Mouse (Mus musculus): ENCODE measurements at regions not wholly inside any gene's neighbourhood (a gene's known extent, or its start where the extent isn't known, plus 50 kb on each side); places are given as distances from the start of the nearest gene placed in this dataset.

DNA sequence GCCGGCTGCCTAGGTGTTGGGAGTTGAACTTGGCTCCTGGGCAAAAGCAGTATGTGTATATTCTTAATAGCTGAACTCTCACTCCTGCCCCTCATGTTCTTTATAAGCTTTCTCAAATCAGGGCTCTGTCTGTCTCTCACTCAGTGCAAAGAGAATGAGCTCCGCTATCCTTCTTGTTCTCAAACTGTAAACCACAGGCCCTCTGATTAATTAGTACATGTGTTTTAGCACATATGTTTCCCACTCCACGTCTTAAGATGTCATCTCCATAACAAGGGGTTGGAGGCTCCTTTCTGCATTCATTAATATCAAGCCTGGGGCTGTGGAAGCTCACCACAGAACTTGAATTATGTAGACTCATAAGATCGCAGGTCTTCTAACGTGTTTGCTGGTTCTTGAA lies 104.7 kb downstream of the Nsun3 start:
- no peak for DNase-seq

- no peak for DNase-seq
Observed at GRCm38 (mm10) chr16:62676815-62677214, 109.8 kb downstream of the Nsun3 start.

DNA sequence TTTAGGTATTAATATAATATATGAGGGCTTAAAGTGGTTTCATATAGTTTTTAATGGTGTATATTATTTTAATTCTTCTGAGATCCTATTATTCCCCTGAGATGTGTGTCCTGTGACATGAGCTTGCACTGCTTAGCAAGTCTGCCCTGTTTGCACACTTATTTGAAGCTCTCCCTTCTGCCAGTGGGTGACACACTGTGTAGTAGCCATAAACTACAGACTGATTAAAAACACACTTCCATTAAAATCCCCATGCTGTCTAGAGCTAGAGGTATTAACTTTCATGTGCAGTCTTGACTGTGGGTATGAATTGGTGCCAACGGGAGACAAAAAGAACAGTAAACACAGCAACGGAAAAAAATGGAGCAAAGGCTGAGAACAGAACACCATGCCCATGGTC lies 129.2 kb downstream of the Nsun3 start:
- no peak for DNase-seq

GRCm38 (mm10) chr16:62654436-62654835 lies 132.2 kb downstream of the Nsun3 start:
- DNase-seq, result no peak

GRCm38 (mm10) chr16:62653817-62654216 lies 132.8 kb downstream of the Nsun3 start:
- no peak for DNase-seq

DNA sequence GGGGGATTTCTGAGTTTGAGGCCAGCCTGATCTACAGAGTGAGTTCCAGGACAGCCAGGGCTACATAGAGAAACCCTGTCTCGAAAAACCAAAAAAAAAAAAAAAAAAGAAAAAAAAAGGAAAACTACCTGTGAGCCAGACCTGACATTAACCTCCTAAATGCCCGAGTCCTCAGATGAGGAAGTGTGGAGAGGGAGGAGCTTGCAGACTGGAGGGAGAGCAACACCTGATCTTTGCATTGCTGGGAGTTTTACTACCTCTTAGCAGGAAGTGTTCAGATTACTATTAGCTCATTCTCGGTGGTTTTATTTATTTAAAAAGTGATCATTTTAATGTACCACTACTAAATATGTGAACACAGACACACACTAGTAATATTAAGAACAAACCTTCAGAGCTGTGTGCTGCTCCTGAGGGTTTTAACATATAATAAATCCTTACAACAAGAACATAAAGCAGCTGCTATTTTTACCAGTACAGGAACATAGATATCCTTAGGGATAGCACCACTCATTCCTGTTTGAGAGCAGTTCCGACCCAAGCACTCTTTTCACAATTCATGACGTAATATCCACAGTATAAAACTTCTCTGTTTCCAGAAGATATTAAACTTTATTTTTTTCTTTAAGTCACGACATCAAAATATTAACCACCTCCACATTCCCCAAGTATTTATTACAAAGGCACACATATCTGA lies 133.7 kb downstream of the Nsun3 start:
- no peak for DNase-seq

GRCm38 (mm10) chr16:62650856-62651255 lies 135.8 kb downstream of the Nsun3 start:
- no peak for DNase-seq

GRCm38 (mm10) chr16:62648326-62648725 lies 138.3 kb downstream of the Nsun3 start:
- DNase-seq, result no peak

DNA sequence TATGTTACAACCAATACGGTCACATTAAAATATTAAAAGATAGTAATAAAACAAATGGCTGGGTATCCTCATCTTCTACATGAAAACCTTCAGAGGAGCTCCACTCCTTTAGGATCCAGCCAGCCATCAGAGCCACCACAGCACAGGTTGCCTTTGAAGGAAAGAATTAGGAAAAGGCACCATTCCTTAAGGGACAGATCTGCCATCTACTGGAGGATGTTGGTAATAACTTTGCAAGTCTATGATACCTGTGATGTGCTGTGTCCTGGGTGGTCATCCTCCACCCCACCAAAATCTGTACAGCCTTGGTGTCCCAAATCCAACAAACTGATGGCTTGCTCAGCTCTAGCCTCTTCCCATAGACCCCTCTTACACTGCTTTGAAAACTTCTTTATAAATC lies 140.5 kb downstream of the Nsun3 start:
- peak; percentile 5 for DNase-seq

DNA sequence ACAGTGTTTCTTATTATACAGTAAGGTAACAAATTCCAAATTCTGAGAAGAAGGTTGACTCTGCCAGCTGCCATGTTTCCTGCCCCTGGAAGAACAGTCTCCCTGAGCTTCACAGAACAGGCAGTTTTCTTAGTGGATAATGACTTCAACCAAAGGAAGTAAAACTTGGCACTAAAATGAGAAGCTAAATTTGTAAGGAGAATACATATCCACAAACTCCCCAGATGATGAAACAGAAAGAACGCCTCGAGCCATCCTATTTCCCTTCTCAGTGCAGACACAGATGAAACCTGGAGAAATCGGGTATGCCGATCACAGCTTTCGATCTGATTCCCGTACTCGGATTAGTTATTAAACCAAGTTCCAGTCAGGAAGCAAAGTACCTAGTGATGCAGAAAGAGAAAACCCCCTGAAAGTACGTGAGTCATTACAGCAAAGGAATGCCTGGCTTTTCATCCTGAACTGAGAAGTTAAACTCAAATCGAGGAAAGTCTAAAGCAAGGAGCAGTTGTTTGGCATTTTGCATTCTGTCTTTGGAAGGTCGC lies 143.7 kb downstream of the Nsun3 start:
- DNase-seq, result no peak

DNA sequence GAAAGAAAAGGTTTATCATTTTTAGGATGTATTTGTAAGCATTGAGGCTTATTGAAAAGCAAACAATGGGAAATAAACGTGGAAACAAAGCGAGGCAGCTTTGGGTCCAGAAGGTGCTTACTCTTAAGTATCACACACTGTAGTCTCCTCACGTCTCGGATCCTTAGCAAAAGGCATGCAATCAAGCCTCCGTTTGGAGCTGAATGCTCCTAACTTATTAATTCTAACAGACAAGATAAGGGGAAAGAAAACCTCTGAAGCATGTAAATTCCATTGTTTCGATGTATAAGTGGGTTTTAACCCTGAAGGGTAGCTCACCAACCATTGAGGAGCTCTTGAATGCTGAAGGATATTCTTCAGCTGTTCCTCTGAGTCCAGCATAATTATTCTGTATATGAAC lies 162.7 kb downstream of the Nsun3 start:
- DNase-seq, result no peak

DNA sequence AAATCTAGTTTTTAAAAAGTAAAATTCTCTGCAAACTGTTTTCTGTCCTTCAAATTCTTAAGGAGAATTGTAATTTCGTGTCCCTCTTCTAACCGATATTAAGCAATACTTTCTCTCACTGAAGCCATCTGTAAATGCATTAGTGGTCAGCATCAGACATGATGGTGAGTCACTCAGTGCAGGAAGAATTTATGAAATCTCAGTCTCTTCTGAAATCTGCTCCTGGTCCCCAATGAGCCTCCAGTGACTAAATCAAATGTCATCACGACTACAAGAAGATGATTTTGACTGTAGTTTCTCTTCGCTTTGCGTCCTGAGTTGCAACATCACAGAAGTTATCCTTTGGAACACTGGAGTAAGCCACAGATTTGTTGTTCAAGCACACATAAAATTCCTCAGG lies 175.7 kb downstream of the Nsun3 start:
- no peak for DNase-seq

GRCm38 (mm10) chr16:62608617-62609016 lies 178.0 kb downstream of the Nsun3 start:
- no peak for DNase-seq

GRCm38 (mm10) chr16:62605920-62606319 lies 180.7 kb downstream of the Nsun3 start:
- DNase-seq, result no peak

DNA sequence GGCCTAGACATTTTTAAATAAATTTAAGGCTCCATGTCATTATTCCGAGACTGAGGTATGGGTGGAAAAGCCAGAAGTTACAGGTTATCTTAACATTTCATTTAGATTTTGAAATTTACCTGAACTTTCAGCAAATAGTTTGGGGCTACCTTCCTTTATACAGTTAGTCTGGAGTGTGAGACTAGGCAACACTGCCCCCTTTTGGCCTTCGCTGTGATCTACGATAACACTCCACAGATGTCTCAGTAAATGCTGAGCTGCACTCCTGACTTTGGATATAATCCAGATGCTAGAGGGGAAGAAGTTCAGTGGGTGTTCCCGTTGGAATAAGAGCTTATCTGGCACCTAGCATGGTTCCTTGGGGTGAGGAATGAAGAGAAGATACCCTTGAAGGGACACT lies 224.6 kb downstream of the Nsun3 start:
- no peak for DNase-seq

DNA sequence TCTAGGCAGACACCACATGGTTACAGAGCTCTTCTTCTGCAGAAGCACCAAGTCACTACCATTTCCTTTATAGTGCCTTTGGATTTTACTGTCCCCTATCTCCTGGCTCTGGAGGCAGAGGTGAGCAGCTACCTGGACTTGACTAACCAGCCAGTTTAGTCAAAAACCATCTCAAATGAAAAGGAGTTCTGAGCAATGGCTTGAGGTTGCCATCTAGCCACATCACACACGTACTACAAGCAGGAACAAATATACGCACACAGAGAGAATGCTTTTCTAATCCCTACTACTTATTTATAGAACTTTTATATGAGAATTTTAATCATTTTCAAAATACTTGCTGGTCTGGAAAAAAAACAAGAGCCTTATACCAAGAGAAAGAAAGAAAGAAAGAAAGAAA lies 243.5 kb downstream of the Nsun3 start:
- no peak for DNase-seq

- DNase-seq, result no peak
Observed at GRCm38 (mm10) chr16:62537730-62538479, 248.7 kb downstream of the Nsun3 start.

- DNase-seq, result no peak
Observed at GRCm38 (mm10) chr16:62509321-62509720, 277.3 kb downstream of the Nsun3 start.

GRCm38 (mm10) chr16:62506725-62507482 lies 279.7 kb downstream of the Nsun3 start:
- DNase-seq, result peak; percentile 3

- no peak for DNase-seq
Observed at GRCm38 (mm10) chr16:62500870-62501269, 285.7 kb downstream of the Nsun3 start.

GRCm38 (mm10) chr16:62500334-62500733 lies 286.3 kb downstream of the Nsun3 start:
- DNase-seq, result no peak

GRCm38 (mm10) chr16:62498761-62499160 lies 287.9 kb downstream of the Nsun3 start:
- no peak for DNase-seq

DNA sequence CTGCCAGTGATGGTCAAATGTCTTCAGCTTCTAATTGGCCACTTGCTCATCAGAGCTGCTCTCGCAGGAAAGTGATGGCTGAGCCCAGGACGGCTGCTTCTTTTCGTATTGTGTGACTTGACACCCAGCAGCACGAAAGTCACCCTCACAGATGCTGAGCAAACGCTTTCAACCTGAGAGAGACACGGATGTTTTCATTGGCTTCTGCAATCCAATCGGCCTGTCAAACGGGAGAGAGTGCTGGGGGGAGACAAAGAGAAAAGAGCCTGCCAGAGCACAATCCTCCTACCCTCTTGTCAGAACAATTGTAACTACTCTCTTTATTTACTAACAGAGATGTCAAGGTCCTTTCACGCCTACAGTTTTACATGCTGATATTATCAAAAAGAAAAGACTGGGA lies 289.9 kb downstream of the Nsun3 start:
- no peak for DNase-seq

GRCm38 (mm10) chr16:62470133-62470532 lies 316.5 kb downstream of the Nsun3 start:
- DNase-seq, result no peak
